Mouse (Mus musculus): ENCODE results near the gene Rabgap1l.
A peak's percentile ranks its signal among the peaks of the same experiment; 100 is the strongest.

Rabgap1l gene

GRCm38 (mm10) chr1:160316239-160316638, 476.8 kb downstream of the Rabgap1l start:
- no peak for DNase-seq (ENCODE audit: low spot score in 2 of 2)

- no peak for DNase-seq (ENCODE audit: low spot score in 2 of 2)
Measured at GRCm38 (mm10) chr1:160312658-160313057, 480.4 kb downstream of the Rabgap1l start.

- no peak for DNase-seq (ENCODE audit: low spot score in 2 of 2)
Measured at GRCm38 (mm10) chr1:160311861-160312260, 481.1 kb downstream of the Rabgap1l start.

- DNase-seq (ENCODE audit: low spot score in 2 of 2) = no peak
Measured at GRCm38 (mm10) chr1:160309951-160310350, 483.1 kb downstream of the Rabgap1l start.

- peak; percentile 64 to 70 for DNase-seq (ENCODE audit: low spot score in 2 of 2)
Measured at GRCm38 (mm10) chr1:160308996-160309395, 484.0 kb downstream of the Rabgap1l start.

- no peak for DNase-seq (ENCODE audit: low spot score in 2 of 2)
Measured at GRCm38 (mm10) chr1:160308498-160308897, 484.5 kb downstream of the Rabgap1l start.

- DNase-seq (ENCODE audit: low spot score in 2 of 2) = no peak
Measured at GRCm38 (mm10) chr1:160306866-160307616, 486.0 kb downstream of the Rabgap1l start.

GRCm38 (mm10) chr1:160306336-160306735, 486.7 kb downstream of the Rabgap1l start:
- no peak for DNase-seq (ENCODE audit: low spot score in 2 of 2)

- DNase-seq (ENCODE audit: low spot score in 2 of 2) = no peak
Measured at GRCm38 (mm10) chr1:160305826-160306225, 487.2 kb downstream of the Rabgap1l start.

GRCm38 (mm10) chr1:160304969-160305498, 488.0 kb downstream of the Rabgap1l start:
- no peak for DNase-seq (ENCODE audit: low spot score in 2 of 2)

GRCm38 (mm10) chr1:160302268-160302667, 490.7 kb downstream of the Rabgap1l start:
- no peak for DNase-seq (ENCODE audit: low spot score in 2 of 2)

GRCm38 (mm10) chr1:160301156-160301555, 491.9 kb downstream of the Rabgap1l start:
- DNase-seq (ENCODE audit: low spot score in 2 of 2) = no peak

GRCm38 (mm10) chr1:160300704-160301103, 492.3 kb downstream of the Rabgap1l start:
- no peak for DNase-seq (ENCODE audit: low spot score in 2 of 2)

GRCm38 (mm10) chr1:160299979-160300378, 493.0 kb downstream of the Rabgap1l start:
- no peak for DNase-seq (ENCODE audit: low spot score in 2 of 2)

- no peak for DNase-seq (ENCODE audit: low spot score in 2 of 2)
Measured at GRCm38 (mm10) chr1:160298893-160299292, 494.1 kb downstream of the Rabgap1l start.

- DNase-seq (ENCODE audit: low spot score in 2 of 2) = no peak
Measured at GRCm38 (mm10) chr1:160297701-160298100, 495.3 kb downstream of the Rabgap1l start.

- DNase-seq (ENCODE audit: low spot score in 2 of 2) = no peak
Measured at GRCm38 (mm10) chr1:160295323-160295722, 497.7 kb downstream of the Rabgap1l start.

- DNase-seq (ENCODE audit: low spot score in 2 of 2) = no peak
Measured at GRCm38 (mm10) chr1:160293488-160293887, 499.5 kb downstream of the Rabgap1l start.

- no peak for DNase-seq (ENCODE audit: low spot score in 2 of 2)
Measured at GRCm38 (mm10) chr1:160292058-160292457, 501.0 kb downstream of the Rabgap1l start.

GRCm38 (mm10) chr1:160290242-160290641, 502.8 kb downstream of the Rabgap1l start:
- DNase-seq (ENCODE audit: low spot score in 2 of 2) = no peak

GRCm38 (mm10) chr1:160287058-160287645, 505.9 kb downstream of the Rabgap1l start:
- no peak for DNase-seq (ENCODE audit: low spot score in 2 of 2)

GRCm38 (mm10) chr1:160286400-160287057, 506.5 kb downstream of the Rabgap1l start:
- DNase-seq (ENCODE audit: low spot score in 2 of 2) = no peak

GRCm38 (mm10) chr1:160284241-160284640, 508.8 kb downstream of the Rabgap1l start:
- DNase-seq (ENCODE audit: low spot score in 2 of 2) = no peak

All from urinary bladder, postnatal 36 days (tissue).